Mouse (Mus musculus) WW6 (cell line): ENCODE measurements at regions not wholly inside any gene's neighbourhood (a gene's known extent, or its start where the extent isn't known, plus 50 kb on each side); places are given as distances from the start of the nearest gene placed in this dataset.

ENCODE experiments used
- DNase-seq: peaks from one replicate; pipeline ENCODE4 v3.0.0-alpha.2; 2013; ENCODE audit warnings: low read depth, low spot score

DNA sequence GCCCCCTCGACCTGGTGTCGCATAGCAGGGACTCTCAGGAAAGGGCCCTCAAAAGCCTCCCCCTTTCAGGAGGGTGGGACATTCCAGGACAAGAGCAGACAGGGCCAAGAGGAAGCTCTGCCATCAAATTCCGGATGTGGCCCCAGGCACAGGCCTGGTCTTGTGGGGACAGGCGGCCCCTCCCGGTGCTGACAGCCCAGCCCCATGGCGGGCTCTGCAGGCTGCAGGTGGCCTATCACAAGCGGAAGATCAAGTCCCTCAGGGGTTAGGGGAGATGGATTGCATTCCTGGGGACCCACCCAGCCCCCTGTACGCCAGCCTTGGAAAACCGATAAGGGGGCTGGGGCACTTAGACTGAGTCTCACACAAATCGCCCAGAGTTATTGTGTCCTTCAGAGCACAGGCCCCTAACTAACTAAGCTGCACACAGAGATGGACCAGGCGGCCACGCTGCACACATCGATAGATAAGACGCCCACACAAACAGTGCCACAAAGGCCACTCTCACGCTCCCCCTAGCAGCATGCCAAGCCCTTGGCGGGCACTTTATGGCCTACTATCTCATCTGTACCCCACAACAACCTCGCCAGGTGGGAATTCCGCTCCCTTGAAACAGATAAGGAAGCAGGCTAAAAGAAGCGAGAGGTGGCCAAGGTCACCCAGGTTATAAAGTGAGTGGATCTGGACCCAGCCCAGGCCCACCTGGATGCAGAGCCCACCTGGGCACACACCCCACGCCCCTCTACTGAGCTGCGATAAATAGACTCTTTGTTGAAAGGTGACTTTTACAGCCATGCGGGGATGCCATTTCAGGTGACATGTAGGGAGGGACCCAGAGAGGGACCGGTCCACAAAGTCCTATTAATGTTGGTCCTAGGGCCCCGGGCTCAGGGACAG is 55.5 kb downstream of the Gm5294 start:
- DNase-seq, result no peak

DNA sequence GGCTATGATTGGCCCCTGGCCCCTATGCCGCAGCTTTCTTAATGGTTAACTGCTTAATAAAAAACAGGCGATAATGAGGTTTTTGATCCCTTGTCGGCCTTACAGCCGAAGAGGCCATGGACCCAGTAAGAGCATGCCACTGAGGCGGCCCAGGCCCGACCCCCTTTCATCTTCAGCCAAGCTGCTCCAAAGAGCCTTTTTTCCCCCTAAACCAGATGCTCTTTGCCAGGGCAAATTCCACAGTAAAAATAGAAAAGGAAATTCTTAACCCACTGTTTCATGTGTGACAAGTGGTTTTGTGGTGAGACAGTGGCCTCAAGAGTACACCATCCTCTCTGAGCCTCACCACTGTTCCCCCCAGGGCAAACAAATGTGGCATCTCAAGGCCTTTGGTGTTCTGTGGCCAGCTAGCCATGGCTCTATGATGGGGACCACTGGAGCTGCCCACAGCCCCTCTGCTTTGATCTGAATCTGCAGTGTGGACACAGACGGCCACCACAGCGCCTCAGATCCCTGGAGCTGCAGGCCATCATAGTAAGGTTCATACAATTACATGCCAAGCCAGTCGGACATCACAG is 61.9 kb downstream of the Gm5294 start:
- DNase-seq, result no peak

DNA sequence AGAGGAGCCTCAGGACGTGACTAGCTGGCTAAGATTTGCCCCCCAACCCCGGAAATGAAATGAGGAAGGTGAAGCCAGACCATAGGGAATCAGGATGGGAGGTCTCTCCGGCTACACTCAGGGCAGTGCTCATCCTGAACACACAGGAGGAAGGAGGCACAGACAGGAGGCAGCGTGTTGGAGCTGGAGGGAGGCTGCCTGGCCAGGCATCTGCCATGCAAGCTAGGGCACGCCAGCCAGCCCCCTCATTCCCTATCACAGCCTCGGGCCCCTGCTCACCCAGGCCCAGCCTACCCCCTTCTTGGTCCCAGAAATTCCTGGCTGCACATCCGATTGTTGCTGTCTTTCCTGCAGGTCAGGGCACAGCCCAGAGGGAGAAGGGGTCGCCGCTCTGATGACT is 63.7 kb downstream of the Gm5294 start:
- no peak for DNase-seq

DNA sequence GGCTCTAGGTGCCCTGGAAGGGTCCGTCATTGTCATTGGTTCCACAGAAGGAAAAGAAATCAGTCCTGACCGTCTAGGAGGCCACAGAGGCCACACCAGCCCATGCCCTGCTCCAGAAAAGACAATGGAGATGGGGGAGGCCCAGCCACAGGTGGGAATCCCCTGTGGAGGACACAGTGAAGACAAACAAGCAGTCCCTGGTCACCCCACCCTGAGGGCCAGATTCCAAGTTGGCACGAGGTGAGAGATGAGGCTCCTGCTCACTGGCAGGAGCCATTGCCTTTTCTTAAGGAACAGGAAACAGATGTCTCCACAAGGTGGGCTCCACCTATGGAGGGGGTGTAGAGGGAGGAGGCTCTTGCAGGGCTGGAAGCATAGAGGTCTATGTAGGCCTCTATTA is 66.0 kb downstream of the Gm5294 start:
- no peak for DNase-seq

GRCm38 (mm10) chr5:138888749-138889148 is 68.9 kb downstream of the Gm5294 start:
- DNase-seq, result peak; percentile 11

GRCm38 (mm10) chr5:138889760-138890159 is 69.9 kb downstream of the Gm5294 start:
- DNase-seq, result no peak

DNA sequence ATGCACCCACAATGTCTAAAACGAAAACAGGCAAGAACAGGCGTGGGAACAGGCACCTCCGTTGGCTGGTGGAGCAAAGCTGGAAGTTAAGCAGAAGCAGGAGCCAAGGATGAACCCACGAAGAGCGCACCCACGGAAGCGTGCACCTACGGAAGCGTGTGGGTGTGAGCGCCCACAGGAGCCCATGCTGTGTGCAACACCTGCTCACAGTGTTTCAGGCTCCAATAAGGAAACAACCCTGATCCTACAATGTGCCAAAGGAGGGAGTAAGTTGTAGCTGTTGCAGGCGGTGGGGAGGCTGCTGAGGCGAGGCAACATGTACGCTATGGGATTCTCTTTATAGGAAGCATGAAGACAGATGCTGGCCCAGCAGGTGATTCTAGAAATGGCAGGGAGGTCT is 74.6 kb downstream of the Gm5294 start:
- no peak for DNase-seq

DNA sequence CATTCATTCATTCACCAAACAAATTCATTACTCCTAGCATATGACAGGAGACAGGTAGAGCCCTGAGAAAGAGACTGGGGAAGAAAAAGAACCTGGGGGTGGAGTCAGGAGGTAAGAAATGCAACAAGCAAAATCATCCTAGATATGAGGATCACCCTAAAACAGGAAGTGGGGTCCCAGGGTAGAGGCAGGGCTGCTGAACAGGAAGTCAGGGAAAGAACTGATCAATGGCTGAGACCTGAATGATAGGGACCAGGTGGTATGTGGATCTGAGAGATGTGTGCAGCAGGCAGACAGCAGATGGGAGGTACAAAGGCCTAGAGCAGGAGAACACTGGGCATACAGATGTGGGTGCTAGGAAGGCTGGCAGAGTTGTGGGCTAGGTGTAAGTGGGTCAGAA is 77.4 kb downstream of the Gm5294 start:
- DNase-seq, result no peak

GRCm38 (mm10) chr5:138898440-138898839 is 78.6 kb downstream of the Gm5294 start:
- no peak for DNase-seq

DNA sequence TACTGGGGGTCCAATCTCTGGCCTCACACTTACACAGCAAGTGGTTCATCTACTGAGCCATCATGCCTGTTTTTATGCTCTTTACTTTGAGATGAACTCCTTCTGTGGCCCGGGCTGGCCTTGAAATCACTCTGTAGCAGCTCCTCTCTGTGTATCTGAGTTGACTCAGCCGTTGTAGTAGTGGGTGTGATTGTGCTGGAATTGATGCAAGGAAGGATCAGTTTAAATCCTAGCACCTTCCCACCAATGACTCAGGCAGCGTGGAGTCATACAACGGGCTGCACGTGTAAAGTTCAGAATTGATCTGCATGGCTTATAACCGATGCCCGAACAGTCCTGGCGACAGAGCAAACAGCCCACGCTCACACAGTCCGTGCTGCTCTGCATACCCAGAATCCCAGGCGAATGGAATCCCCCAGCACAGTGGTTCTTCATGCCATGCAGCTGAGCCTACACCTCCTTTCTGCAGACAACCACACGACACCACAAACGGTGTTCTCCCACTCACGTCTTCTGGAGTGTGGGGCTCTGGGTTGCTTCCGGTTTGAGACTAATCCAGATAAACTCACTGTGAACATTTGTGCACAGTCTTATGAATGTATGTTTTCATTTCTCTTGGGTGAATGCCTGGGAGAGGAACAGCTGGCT is 81.2 kb downstream of the Gm5294 start:
- DNase-seq, result no peak

GRCm38 (mm10) chr5:138902316-138902715 is 82.4 kb downstream of the Gm5294 start:
- no peak for DNase-seq

DNA sequence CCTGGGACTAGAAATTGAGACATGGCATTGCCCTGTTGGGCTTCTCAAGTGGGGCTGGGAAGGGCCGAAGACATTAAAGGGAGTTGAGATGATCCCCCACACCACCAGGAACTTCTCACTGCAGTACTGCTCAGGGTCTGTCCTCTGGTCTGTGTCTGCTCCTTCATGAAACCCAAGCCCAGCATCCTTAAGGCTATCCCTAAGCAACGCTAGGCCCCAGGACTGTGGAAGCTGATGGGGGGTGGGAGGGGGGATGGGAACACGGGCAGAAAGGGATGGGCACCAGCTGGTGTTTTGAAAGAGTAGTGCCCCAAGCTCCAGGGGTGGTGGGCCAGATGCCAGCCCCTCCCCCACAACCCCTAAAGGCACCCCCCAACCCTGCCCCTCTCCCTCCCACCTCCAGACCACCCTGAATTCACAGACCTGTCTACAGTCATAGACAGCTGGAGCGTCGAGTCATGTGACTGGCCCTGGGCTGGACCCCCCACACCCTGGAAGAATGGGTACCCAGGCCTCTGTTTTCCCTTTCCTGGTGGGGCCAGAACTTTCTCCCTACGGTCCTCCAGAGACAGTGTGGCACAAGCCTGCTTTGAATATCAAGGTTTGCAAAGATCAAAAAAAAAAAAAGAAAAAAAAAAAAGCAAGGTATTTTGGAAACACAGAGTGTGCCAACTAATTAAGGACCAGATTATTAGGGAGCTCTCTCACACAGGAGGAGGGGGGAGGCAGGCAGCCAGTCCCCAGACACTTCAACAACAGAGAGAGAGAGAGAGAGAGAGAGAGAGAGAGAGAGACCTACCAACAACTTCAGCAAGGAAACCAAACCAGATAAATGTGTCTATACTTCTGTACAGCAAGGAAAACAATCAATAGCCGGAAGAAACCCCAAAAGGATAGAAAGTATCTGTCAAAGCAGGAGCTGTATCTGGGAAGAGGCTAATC is 85.1 kb downstream of the Pdgfa start:
- no peak for DNase-seq

GRCm38 (mm10) chr5:138912711-138913105 is 84.5 kb downstream of the Pdgfa start:
- no peak for DNase-seq

DNA sequence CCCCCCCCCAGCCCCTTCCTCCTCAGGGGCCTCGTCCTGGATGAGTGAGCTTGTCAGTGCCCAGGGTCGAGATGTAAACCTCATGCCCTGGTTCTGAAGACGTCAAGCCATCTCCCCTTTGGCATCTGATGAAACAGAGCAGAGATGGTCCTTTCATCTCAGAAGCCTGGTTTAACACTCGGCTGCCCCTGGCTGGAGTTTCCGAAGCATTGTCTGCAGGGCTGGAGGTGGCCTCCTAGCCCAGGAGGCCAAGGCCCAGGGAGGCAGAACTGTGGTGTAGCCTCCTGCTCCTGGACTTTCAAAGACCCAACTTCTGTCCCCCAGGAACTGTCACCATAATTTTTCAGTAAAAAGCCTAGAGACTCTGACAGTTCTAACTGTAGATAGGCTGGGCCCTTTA is 82.1 kb downstream of the Pdgfa start:
- no peak for DNase-seq

DNA sequence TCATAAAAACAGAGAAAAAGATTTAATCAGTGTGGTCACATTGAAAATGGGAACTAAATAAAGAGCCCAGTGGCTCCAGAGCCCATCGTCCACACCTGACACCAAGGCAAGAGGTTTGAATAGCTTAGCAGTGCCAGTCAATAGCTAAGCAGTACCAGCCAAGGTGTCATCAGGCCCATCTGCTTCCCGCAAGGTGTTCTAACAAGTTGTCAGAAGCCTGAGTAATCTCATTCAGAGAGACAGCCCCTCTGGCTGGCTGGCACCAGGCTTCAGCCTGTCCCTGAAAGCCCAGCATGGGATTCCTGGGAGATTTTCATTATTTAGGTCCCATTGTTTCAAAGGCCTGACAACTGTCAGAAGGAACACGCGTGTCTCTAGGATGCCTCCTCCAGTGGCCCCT is 81.7 kb downstream of the Pdgfa start:
- DNase-seq, result no peak

GRCm38 (mm10) chr5:138920156-138920845 is 76.9 kb downstream of the Pdgfa start:
- no peak for DNase-seq

DNA sequence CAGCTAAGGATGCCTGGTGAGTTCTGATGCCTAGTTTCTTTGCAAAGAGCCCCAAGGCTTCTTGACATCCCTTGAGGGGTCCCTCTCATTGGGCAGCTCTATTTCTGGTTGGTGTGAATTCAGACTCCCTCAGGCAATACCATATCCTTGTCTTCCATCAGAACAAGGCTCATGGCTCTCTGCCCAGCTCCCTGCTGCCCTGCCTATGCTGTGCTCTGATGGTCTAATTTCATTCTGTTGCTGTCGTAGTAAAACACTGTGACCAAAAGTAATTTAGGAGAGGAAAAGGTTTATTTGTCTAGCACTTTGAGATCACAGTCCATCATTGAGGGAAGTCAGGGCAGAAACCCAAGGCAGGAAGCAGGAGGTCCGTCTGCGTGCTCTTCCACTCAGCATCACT is 75.1 kb downstream of the Pdgfa start:
- no peak for DNase-seq
